ENCODE assay signal across 24 mouse cellular contexts in genomic region chr3:135814665-135815064, GRCm38 (mm10). TPM values are rescaled to one million over a fixed set of nuclear protein-coding genes. Genes with fewer than 3 reads are reported as not detected.
DNase-seq lines count a peak whose midpoint lies in the region; ATAC-seq and TF ChIP-seq lines count a peak whose summit lies in the region.
"Had no signal": no experiment of that assay in that cellular context is flagged by ENCODE, and none has a peak within 500 bp of the region (broad histone marks: within the 10 kb centered on the region; RNA-seq: fewer than 3 reads in every experiment).

No protein-coding gene starts in this region.

- no peak overlapping the region for H3K9ac ChIP-seq in intestine, embryonic 14.5 days (ENCODE audit: low read length)
- H3K9ac ChIP-seq in intestine, postnatal 0 days (ENCODE audit: low read depth, low read length): no peak overlapping the region
- no peak overlapping the region for H3K9ac ChIP-seq in stomach, embryonic 15.5 days
- H3K9ac ChIP-seq: embryonic facial prominence, embryonic 13.5 days; forebrain, embryonic 15.5 days; hindbrain, embryonic 12.5 days; hindbrain, embryonic 15.5 days had no signal

- no peak overlapping the region for H3K4me2 ChIP-seq in intestine, embryonic 14.5 days (ENCODE audit: low read length)
- no peak overlapping the region for H3K4me2 ChIP-seq in intestine, postnatal 0 days (replicated peaks; ENCODE audit: low read depth)
- no peak overlapping the region for H3K4me2 ChIP-seq in stomach, embryonic 15.5 days
- H3K4me2 ChIP-seq: embryonic facial prominence, embryonic 13.5 days; forebrain, embryonic 15.5 days; heart, embryonic 11.5 days; hindbrain, embryonic 12.5 days; hindbrain, embryonic 15.5 days had no signal

- H3K27me3 ChIP-seq in G1E (ENCODE audit: insufficient read depth, low read length): peaks cover 3% of the 10 kb centered on the region; the same call in 1 of the 2 replicates
- no peaks in the 10 kb centered on the region for H3K27me3 ChIP-seq in intestine, embryonic 14.5 days (replicated peaks; ENCODE audit: control insufficient read depth, insufficient read depth, low read length)
- H3K27me3 ChIP-seq in intestine, postnatal 0 days (replicated peaks; ENCODE audit: control insufficient read depth, insufficient read depth, low read length): no peaks in the 10 kb centered on the region
- no peaks in the 10 kb centered on the region for H3K27me3 ChIP-seq in stomach, embryonic 15.5 days (replicated peaks)
- H3K27me3 ChIP-seq: embryonic facial prominence, embryonic 13.5 days; forebrain, embryonic 15.5 days; hindbrain, embryonic 12.5 days; hindbrain, embryonic 15.5 days had no signal

- peaks cover 5% of the 10 kb centered on the region; the same call in 1 of the 2 replicates for H3K9me3 ChIP-seq in G1E (replicated peaks)
- no peaks in the 10 kb centered on the region for H3K9me3 ChIP-seq in intestine, embryonic 14.5 days (ENCODE audit: control insufficient read depth, low read length)
- no peaks in the 10 kb centered on the region for H3K9me3 ChIP-seq in intestine, postnatal 0 days (ENCODE audit: control insufficient read depth)
- no peaks in the 10 kb centered on the region for H3K9me3 ChIP-seq in stomach, embryonic 15.5 days
- H3K9me3 ChIP-seq: embryonic facial prominence, embryonic 10.5 days; embryonic facial prominence, embryonic 13.5 days; forebrain, embryonic 15.5 days; hindbrain, embryonic 12.5 days; hindbrain, embryonic 15.5 days had no signal

- peak; percentile 79 for ATAC-seq in G1E (ENCODE audit: extremely low read depth, insufficient number of reproducible peaks, low FRiP score, poor library complexity, severe bottlenecking)
- ATAC-seq in intestine, embryonic 14.5 days (replicated peaks; ENCODE audit: low FRiP score, low TSS enrichment, low read depth): peak; percentile 74
- ATAC-seq in intestine, postnatal 0 days: peak; percentile 69
- ATAC-seq in stomach, embryonic 15.5 days (ENCODE audit: insufficient read depth, low FRiP score, low read depth): peak; percentile 56
- ATAC-seq: activated CD4-positive, CD25-positive, alpha-beta regulatory T cell, adult 4 months; CD4-positive, CD25-positive, alpha-beta regulatory T cell, adult 4 months; forebrain, embryonic 15.5 days had no signal

- no peak overlapping the region for H3K27ac ChIP-seq in intestine, embryonic 14.5 days (ENCODE audit: low read depth)
- no peak overlapping the region for H3K27ac ChIP-seq in intestine, postnatal 0 days (ENCODE audit: low read depth, low read length)
- no peak overlapping the region for H3K27ac ChIP-seq in stomach, embryonic 15.5 days
- H3K27ac ChIP-seq: embryonic facial prominence, embryonic 10.5 days; embryonic facial prominence, embryonic 13.5 days; forebrain, embryonic 15.5 days; hindbrain, embryonic 12.5 days; hindbrain, embryonic 15.5 days had no signal

- TF ChIP-seq CTCF in G1E (IDR thresholded peaks at IDR 0.05; ENCODE audit: low read depth, low read length): no peak
- no peak for TF ChIP-seq CTCF in intestine, postnatal 0 days (IDR thresholded peaks at IDR 0.05; ENCODE audit: low read depth)

- WGBS in intestine, embryonic 14.5 days: 63% methylated on average over 14 of the region's 14 CpGs
- 44% methylated on average over 14 of the region's 14 CpGs for WGBS in intestine, postnatal 0 days
- WGBS in stomach, embryonic 15.5 days: 56% methylated on average over 14 of the region's 14 CpGs

- peak; percentile 14 for DNase-seq in G1E (ENCODE audit: low spot score)
- DNase-seq in intestine, embryonic 14.5 days (ENCODE audit: low spot score): no peak
- no peak for DNase-seq in adrenal gland, postnatal 36 days
- no peak for DNase-seq in layer of hippocampus, postnatal 14 days (ENCODE audit: low spot score in 2 of 2)
- no peak for DNase-seq in lung, adult 18-20 months
- no peak for DNase-seq in thymus, adult 18-20 months
- DNase-seq: adrenal gland, adult 8-10 months; adrenal gland, postnatal 25 days; cerebellum, adult 11 months; cerebellum, adult 2 months; cerebellum, postnatal 10 days; cerebellum, postnatal 36 days; embryo, embryonic 11 days; gastrocnemius, postnatal 25 days had no signal

- H3K4me3 ChIP-seq in G1E (ENCODE audit: low read depth, low read length): peak overlapping the region; percentile 31; the same call in 1 of the 2 replicates
- H3K4me3 ChIP-seq in intestine, embryonic 14.5 days (ENCODE audit: low read depth, low read length): no peak overlapping the region
- H3K4me3 ChIP-seq in intestine, postnatal 0 days (ENCODE audit: low read depth, low read length): no peak overlapping the region
- no peak overlapping the region for H3K4me3 ChIP-seq in stomach, embryonic 15.5 days (replicated peaks)
- H3K4me3 ChIP-seq: embryonic facial prominence, embryonic 10.5 days; embryonic facial prominence, embryonic 13.5 days; forebrain, embryonic 15.5 days; hindbrain, embryonic 12.5 days; hindbrain, embryonic 15.5 days had no signal

- H3K36me3 ChIP-seq in G1E (replicated peaks): no peaks in the 10 kb centered on the region
- H3K36me3 ChIP-seq in intestine, embryonic 14.5 days (ENCODE audit: control insufficient read depth, insufficient read depth, low read length): no peaks in the 10 kb centered on the region
- H3K36me3 ChIP-seq in intestine, postnatal 0 days (ENCODE audit: control insufficient read depth, insufficient read depth): no peaks in the 10 kb centered on the region
- H3K36me3 ChIP-seq in stomach, embryonic 15.5 days: no peaks in the 10 kb centered on the region
- H3K36me3 ChIP-seq: embryonic facial prominence, embryonic 10.5 days; embryonic facial prominence, embryonic 13.5 days; forebrain, embryonic 15.5 days; hindbrain, embryonic 12.5 days; hindbrain, embryonic 15.5 days had no signal

- H3K4me1 ChIP-seq in G1E (ENCODE audit: insufficient read depth, low read depth, low read length): peaks cover 26% of the 10 kb centered on the region
- H3K4me1 ChIP-seq in intestine, embryonic 14.5 days (replicated peaks; ENCODE audit: control insufficient read depth, insufficient read depth, low read length): no peaks in the 10 kb centered on the region
- no peaks in the 10 kb centered on the region for H3K4me1 ChIP-seq in intestine, postnatal 0 days (replicated peaks; ENCODE audit: control insufficient read depth, insufficient read depth, low read length)
- H3K4me1 ChIP-seq in stomach, embryonic 15.5 days: no peaks in the 10 kb centered on the region
- H3K4me1 ChIP-seq: embryonic facial prominence, embryonic 10.5 days; embryonic facial prominence, embryonic 13.5 days; forebrain, embryonic 15.5 days; hindbrain, embryonic 12.5 days; hindbrain, embryonic 15.5 days had no signal

RNA-seq across cellular contexts. Expression of gene Slc39a8, which starts 10.4 kb away (rescaled TPM):
- total RNA-seq in G1E (2014; fragmentation: Nextera tagmentation) (121 and 149 TPM in 2 replicates), G1E (2017) (64.9 and 68.2 TPM in 2 replicates)
- 23.9 and 29.8 TPM in 2 replicates for polyA plus RNA-seq in G1E (2012)
- 16.4 and 17.7 TPM in 2 replicates for polyA plus RNA-seq in intestine, embryonic 14.5 days (2014; fragmentation: Nextera tagmentation; extraction: Ambion mirVana)
- 36.8 and 39.5 TPM in 2 replicates for polyA plus RNA-seq in intestine, postnatal 0 days (2015; fragmentation: Nextera tagmentation; extraction: Ambion mirVana)
- polyA plus RNA-seq in stomach, embryonic 15.5 days (2015; fragmentation: Nextera tagmentation; extraction: Ambion mirVana): 13.3 and 15.4 TPM in 2 replicates
- total RNA-seq in adrenal gland, postnatal 36 days (2021): 1 to 10 TPM; 3.4 to 5.1 TPM
- 1 to 10 TPM; 5.9 to 6.2 TPM for total RNA-seq in layer of hippocampus, postnatal 14 days (2021)
